ENCODE assay signal across 13 mouse cellular contexts in genomic region chr4:100283171-100283880, GRCm38 (mm10).
"Had no signal": no experiment of that assay in that cellular context is flagged by ENCODE, and none has a peak within 500 bp of the region (broad histone marks: within the 10 kb centered on the region; RNA-seq: fewer than 3 reads in every experiment).

No protein-coding gene starts in this region.

- H3K27ac ChIP-seq: left cerebral cortex, adult 2 months; limb, embryonic 10.5 days; liver, embryonic 15.5 days; macrophage; midbrain, embryonic 15.5 days; neural tube, embryonic 12.5 days had no signal

- H3K9ac ChIP-seq: liver, embryonic 15.5 days; midbrain, embryonic 15.5 days; neural tube, embryonic 12.5 days had no signal

- H3K4me1 ChIP-seq: limb, embryonic 10.5 days; liver, embryonic 15.5 days; megakaryocyte, embryonic 14.5 days; midbrain, embryonic 15.5 days; neural tube, embryonic 12.5 days had no signal

- H3K27me3 ChIP-seq: liver, embryonic 15.5 days; megakaryocyte, embryonic 14.5 days; midbrain, embryonic 15.5 days; neural tube, embryonic 12.5 days had no signal

- ATAC-seq: lung, postnatal 0 days; midbrain, embryonic 15.5 days had no signal

- H3K36me3 ChIP-seq: limb, embryonic 10.5 days; liver, embryonic 15.5 days; midbrain, embryonic 15.5 days; neural tube, embryonic 12.5 days had no signal

- H3K4me2 ChIP-seq: liver, embryonic 11.5 days; liver, embryonic 15.5 days; midbrain, embryonic 11.5 days; midbrain, embryonic 15.5 days; neural tube, embryonic 12.5 days had no signal

- H3K4me3 ChIP-seq: left cerebral cortex, adult 2 months; limb, embryonic 10.5 days; liver, embryonic 15.5 days; megakaryocyte, embryonic 14.5 days; midbrain, embryonic 15.5 days; neural tube, embryonic 12.5 days had no signal

- H3K9me3 ChIP-seq: limb, embryonic 10.5 days; liver, embryonic 15.5 days; midbrain, embryonic 15.5 days; neural tube, embryonic 12.5 days had no signal

- DNase-seq: kidney, adult 18-20 months; kidney, postnatal 14 days; thymus, postnatal 4 days had no signal
